Mouse (Mus musculus) CD4-positive, CD25-positive, alpha-beta regulatory T cell, adult 2 months (primary cell): ENCODE data around the gene Zfp931.
"Not testable (repeated sequence)": the region's sequence is repeated elsewhere in the genome, so short reads cannot be mapped to it uniquely, and the experiment has no call there.

Experiments
- DNase-seq: peaks from one replicate; pipeline ENCODE4 v3.0.0-alpha.2; 2012; ENCODE audit warnings: low read depth, low spot score

Zfp931 gene

GRCm38 (mm10) chr2:178078166-178078717 is at the start of gene Zfp931:
Gene Zfp931, minus strand, starts transcription at chr2:178078476.
- not testable (repeated sequence) for DNase-seq

DNA sequence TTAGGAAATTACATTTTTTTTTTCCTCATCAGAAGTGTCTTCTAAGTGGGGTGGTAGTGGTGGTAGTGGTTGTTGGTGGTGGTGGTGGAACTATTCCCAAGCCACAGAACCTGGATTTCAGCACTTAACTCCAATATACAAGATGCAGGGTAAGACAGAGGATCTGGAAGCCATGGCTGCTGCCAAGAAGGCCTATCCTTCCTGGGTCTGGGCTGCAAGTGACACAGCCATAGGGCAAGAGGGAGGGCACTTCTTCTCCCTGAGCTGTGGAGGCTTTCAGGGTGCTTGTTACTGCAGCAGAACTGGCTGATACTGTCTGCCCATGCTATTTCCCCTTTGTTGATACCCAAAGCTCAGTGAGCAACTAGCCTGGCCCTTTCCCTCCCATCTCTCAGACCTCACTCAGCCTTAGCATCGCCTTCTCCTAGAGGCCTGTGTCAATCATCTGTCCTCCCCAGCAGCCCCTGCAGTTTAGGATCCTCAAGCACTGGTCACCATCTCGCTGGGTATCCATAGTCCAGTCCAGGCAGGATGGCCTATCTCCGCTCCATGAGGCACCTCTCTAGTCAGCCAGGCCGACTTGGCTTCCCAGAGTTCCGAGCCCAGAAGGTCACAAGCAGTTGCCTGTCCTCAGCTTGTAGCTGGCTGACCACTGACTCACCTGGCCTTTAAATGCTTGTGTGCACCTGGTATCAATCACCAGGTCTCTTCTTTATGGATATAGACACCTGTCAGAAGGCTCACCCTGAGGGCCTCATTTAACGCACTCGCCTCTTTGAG is 48.0 kb upstream of the Zfp931 start:
- DNase-seq: no peak

GRCm38 (mm10) chr2:178125427-178125826 is 47.2 kb upstream of the Zfp931 start:
- DNase-seq: no peak

GRCm38 (mm10) chr2:178123466-178123865 is 45.2 kb upstream of the Zfp931 start:
- no peak for DNase-seq

DNA sequence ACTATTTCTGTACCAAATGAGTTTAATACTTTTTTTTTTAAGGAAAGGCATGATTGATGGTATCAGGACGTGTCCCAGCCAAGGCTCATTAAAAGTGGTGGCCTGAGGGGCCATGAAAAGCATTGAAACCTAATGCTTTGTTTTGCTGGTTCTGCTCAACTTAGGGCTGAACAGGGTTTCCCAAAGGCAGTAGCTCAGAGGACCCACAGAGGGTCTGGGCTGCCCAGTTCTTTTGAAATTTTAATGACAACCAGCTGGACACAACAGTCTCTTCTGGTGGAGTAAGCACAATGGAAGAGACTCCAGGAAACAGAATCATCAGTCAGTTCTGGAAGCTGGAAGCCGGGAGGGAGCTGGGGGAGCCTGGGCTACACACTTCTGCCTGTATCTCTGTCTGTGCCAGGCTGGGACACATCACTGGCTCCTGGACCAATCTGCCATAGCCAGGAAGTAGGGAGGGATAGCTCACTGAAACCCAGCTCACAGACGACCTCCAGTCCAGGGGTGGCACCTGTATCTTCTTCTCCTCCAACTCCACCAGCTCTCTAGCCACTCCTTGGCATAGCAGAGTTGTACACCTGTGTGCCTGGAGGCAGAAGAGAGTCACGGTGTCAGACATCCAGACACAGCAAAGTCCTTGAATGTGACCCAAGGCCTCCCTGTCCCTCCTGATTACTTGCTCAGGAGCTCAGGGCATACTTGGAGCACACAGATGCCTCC is 43.8 kb upstream of the Zfp931 start:
- no peak for DNase-seq

DNA sequence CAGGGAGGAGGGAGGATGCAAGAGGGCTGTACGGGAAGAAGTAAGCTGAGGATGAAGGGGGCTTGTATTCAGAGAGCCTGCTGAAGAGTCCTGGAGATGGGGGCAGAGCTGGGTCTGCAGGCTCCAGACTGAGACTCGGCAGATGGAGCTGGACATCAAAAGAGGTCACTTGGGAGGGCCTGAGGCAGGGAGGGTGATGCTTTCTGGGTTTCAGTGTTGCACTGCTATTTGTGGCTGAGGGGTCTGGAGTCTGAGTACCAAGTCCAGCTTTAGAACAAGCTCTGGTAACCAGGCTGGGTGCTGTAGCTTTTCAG is 43.1 kb upstream of the Zfp931 start:
- no peak for DNase-seq

DNA sequence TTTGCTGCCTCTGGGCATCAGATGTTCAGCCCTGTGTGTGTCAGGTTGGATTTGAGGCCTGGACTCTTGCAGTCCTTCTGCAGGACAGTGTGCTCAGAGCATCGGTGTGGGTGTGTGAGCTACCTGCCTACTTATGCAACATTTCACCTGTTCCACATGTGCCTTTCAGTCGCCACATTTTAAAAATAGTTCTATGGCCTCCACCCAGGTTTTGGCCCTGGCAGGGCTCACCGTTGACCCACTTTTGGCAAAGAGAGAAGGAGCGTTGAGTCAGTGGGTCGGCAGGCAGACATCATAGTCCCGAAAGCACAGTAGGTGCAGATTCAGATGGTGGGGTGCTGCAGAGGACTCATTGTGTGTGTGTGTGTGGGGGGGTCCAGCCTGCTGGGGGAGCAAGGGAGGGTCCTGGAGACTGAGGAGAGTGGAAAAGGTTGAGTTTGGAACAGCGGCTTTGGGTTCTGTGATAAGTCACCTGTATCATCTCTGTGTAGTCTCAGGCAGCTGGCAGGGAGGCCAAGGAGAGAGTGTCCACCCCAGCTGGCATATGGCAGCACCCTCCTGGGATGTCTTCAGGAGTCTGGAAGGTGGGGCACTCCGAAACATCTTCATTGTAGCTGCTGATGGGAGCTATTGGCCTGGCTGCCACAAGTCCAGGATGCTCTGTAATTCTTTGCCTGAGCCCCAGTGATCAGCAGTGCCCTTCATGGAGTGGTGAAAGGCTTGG is 42.5 kb upstream of the Zfp931 start:
- DNase-seq: no peak

- DNase-seq: no peak
These were observed 42.0 kb upstream of the Zfp931 start for GRCm38 (mm10) chr2:178120356-178120645.

DNA sequence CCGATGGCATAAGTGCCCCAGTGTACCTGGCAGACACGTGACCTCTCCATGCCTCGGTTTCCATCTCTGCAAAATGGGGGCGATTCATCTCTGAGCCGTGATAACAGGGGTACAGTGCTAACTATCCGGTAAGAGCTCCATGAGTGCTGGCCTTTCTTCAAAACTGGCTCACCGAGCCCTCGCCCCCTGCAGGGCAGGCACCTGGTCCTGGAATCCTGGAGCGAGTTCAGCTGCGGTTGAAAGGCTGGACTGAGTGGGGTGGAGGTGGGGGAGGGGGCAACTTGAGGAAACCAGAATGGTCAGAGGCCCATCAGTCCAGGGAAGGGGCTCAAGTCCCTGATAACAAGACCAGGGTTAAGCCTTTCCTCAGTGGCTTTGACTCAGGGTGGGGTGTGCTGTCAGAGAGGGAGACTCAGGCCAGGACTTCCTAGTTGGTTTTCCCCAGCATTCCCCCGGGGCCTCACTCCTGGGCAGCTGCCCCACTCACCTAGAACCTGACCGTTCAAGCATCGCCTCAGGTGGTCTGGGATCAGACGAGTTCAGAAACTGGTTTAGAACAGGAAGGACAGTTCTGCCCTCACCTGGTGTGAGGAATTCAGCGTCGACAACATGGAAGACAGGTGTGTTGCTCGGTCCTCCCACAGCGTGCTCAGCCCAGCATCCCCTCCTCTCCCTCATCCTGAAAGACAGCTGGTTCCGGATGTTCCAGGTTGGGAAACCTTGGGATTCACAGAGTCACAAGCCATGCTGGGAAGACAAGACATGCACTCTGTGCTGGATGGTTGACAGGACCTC is 41.5 kb upstream of the Zfp931 start:
- no peak for DNase-seq

GRCm38 (mm10) chr2:178118801-178119560 is 40.7 kb upstream of the Zfp931 start, which contains the start of gene Phactr3:
Gene Phactr3, plus strand, starts transcription at chr2:178118975.
- no peak for DNase-seq

DNA sequence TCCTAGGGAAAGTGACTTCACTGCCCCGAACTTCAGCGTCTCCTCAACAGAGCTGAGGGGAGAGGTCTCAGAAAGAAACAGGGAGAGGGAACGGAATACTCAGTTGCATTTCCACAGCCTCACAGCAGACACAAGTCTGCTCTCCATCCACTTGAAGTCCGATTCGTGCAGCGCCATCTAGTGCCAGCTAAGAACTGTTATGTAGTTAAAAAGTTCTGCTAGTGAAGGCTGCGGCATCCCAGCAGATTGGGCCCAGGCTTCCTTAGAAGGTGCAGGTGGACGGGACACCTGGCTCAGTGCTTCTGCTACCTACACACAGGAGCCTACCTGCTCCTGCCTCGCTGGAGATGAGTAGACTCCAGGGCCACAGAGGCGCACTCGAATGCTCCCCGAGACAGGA is 39.7 kb upstream of the Zfp931 start:
- peak; percentile 40 for DNase-seq

GRCm38 (mm10) chr2:178101957-178102356 is 23.7 kb upstream of the Zfp931 start:
- peak; percentile 38 for DNase-seq

DNA sequence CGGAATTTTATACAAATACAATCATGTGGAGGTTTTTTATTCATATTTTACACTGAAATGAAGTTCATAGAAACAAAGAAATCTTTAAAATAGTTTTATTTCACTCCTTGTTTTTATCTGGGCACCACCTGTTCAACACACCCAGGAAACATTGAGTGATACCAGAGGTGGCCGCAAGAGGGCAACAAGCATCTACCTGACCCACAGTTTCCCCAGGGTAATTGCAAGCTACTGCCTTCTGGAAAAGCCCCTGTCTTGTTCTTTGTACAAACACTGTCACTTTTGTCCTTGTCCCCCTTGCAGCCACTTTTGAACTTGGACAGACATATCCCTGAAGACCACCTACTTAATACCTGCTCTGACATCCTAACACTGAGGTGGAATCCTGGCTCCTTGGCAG is 19.7 kb upstream of the Zfp931 start:
- peak; percentile 61 for DNase-seq

- no peak for DNase-seq
These were observed 11.3 kb upstream of the Zfp931 start for GRCm38 (mm10) chr2:178089586-178089985.

GRCm38 (mm10) chr2:178058195-178058594 is 20.1 kb downstream of the Zfp931 start:
- DNase-seq: peak; percentile 72

GRCm38 (mm10) chr2:178027601-178028000 is 50.7 kb downstream of the Zfp931 start:
- DNase-seq: not testable (repeated sequence)

GRCm38 (mm10) chr2:178023861-178024260 is 54.4 kb downstream of the Zfp931 start:
- DNase-seq: not testable (repeated sequence)

GRCm38 (mm10) chr2:178023011-178023611 is 55.2 kb downstream of the Zfp931 start, which contains the start of gene Zfp971:
Gene Zfp971, plus strand, starts transcription at chr2:178023284.
- DNase-seq: peak; percentile 31

DNA sequence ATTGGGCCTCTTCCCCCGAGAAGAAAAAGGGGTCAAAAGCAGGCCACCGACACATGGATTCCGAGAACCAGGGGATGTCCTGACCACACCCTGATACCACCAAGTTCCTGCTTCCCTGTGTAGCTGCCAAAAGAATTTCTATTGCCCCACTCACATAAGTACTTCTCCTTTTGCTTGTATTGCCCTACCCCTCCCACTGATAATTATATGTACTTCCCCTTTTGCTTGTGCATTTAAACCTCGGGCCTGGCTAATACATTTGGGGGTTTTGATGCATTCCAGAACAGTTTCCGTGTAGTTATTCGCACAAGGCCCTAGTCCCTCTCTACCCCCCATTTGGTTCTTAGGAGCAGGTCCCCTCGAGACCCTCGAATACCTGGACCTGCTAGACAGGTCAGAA is 57.5 kb downstream of the Zfp931 start:
- DNase-seq: not testable (repeated sequence)

GRCm38 (mm10) chr2:178019486-178019885 is 58.8 kb downstream of the Zfp931 start:
- not testable (repeated sequence) for DNase-seq
